Comparison of ENCODE assay signal across 22 mouse cellular contexts in genomic region chr5:102643820-102644219, GRCm38 (mm10).
DNase-seq lines count a peak whose midpoint lies in the region; ATAC-seq and TF ChIP-seq lines count a peak whose summit lies in the region.
"Had no signal": no experiment of that assay in that cellular context is flagged by ENCODE, and none has a peak within 500 bp of the region (broad histone marks: within the 10 kb centered on the region; RNA-seq: fewer than 3 reads in every experiment).

No protein-coding gene starts in this region.

- H3K27ac ChIP-seq in kidney, embryonic 14.5 days (ENCODE audit: low read depth, low read length) = no peak overlapping the region
- peak overlapping the region; percentile 40; the same call in 1 of the 2 replicates for H3K27ac ChIP-seq in testis, adult 2 months (ENCODE audit: control insufficient read depth, insufficient read depth, low read depth, low read length)
- no peak overlapping the region for H3K27ac ChIP-seq in intestine, postnatal 0 days (ENCODE audit: low read depth, low read length)
- H3K27ac ChIP-seq: embryonic facial prominence, embryonic 10.5 days; heart, adult 2 months; hindbrain, embryonic 13.5 days; layer of hippocampus, adult 2 months; limb, embryonic 10.5 days; liver, embryonic 12.5 days; macrophage had no signal

- 69% methylated on average over 4 of the region's 4 CpGs for WGBS in kidney, embryonic 14.5 days
- 59% methylated on average over 4 of the region's 4 CpGs for WGBS in intestine, postnatal 0 days

- H3K9ac ChIP-seq in kidney, embryonic 14.5 days (ENCODE audit: low read depth, low read length) = no peak overlapping the region
- H3K9ac ChIP-seq in intestine, postnatal 0 days (ENCODE audit: low read depth, low read length) = no peak overlapping the region
- H3K9ac ChIP-seq: hindbrain, embryonic 13.5 days; liver, embryonic 12.5 days; lung, embryonic 14.5 days had no signal

- ATAC-seq in kidney, embryonic 14.5 days (ENCODE audit: low FRiP score, low TSS enrichment) = no peak
- ATAC-seq in intestine, postnatal 0 days = peak; percentile 36; the same call in 1 of the 2 replicates
- no peak for ATAC-seq in cerebellum, adult (ENCODE audit: insufficient number of reproducible peaks, low FRiP score, low TSS enrichment)
- ATAC-seq: forebrain, embryonic 16.5 days; liver, embryonic 12.5 days had no signal

- no peak overlapping the region for H3K4me3 ChIP-seq in kidney, embryonic 14.5 days (ENCODE audit: low read length)
- H3K4me3 ChIP-seq in testis, adult 2 months (ENCODE audit: control insufficient read depth, low read depth, low read length) = no peak overlapping the region
- H3K4me3 ChIP-seq in intestine, postnatal 0 days (ENCODE audit: low read depth, low read length) = no peak overlapping the region
- H3K4me3 ChIP-seq: embryonic facial prominence, embryonic 10.5 days; heart, adult 2 months; hindbrain, embryonic 13.5 days; layer of hippocampus, adult 2 months; limb, embryonic 10.5 days; liver, embryonic 12.5 days had no signal

- no peak for TF ChIP-seq POLR2A in testis, adult 2 months (IDR thresholded peaks at IDR 0.05; ENCODE audit: control insufficient read depth, low read depth, low read length)

- H3K9me3 ChIP-seq in kidney, embryonic 14.5 days (ENCODE audit: control insufficient read depth, low read length) = no peaks in the 10 kb centered on the region
- no peaks in the 10 kb centered on the region for H3K9me3 ChIP-seq in intestine, postnatal 0 days (ENCODE audit: control insufficient read depth)
- H3K9me3 ChIP-seq: embryonic facial prominence, embryonic 10.5 days; hindbrain, embryonic 13.5 days; limb, embryonic 10.5 days; liver, embryonic 12.5 days had no signal

- no peak overlapping the region for H3K4me2 ChIP-seq in kidney, embryonic 14.5 days (replicated peaks; ENCODE audit: low read depth, low read length)
- no peak overlapping the region for H3K4me2 ChIP-seq in intestine, postnatal 0 days (replicated peaks; ENCODE audit: low read depth)
- H3K4me2 ChIP-seq: hindbrain, embryonic 13.5 days; liver, embryonic 12.5 days; lung, embryonic 14.5 days; midbrain, embryonic 11.5 days had no signal

- H3K27me3 ChIP-seq in kidney, embryonic 14.5 days (ENCODE audit: control insufficient read depth, insufficient read depth, low read length) = no peaks in the 10 kb centered on the region
- no peaks in the 10 kb centered on the region for H3K27me3 ChIP-seq in testis, adult 2 months (ENCODE audit: control insufficient read depth, insufficient read depth, low read length)
- H3K27me3 ChIP-seq in intestine, postnatal 0 days (replicated peaks; ENCODE audit: control insufficient read depth, insufficient read depth, low read length) = no peaks in the 10 kb centered on the region
- H3K27me3 ChIP-seq: hindbrain, embryonic 13.5 days; liver, embryonic 12.5 days had no signal

- H3K4me1 ChIP-seq in kidney, embryonic 14.5 days (ENCODE audit: control insufficient read depth, insufficient read depth, low read length) = no peaks in the 10 kb centered on the region
- H3K4me1 ChIP-seq in testis, adult 2 months (ENCODE audit: control insufficient read depth, insufficient read depth, low read length) = no peaks in the 10 kb centered on the region
- H3K4me1 ChIP-seq in intestine, postnatal 0 days (replicated peaks; ENCODE audit: control insufficient read depth, insufficient read depth, low read length) = no peaks in the 10 kb centered on the region
- H3K4me1 ChIP-seq: hindbrain, embryonic 13.5 days; liver, embryonic 12.5 days had no signal

- peak; percentile 55 for DNase-seq in kidney, adult 9 months
- DNase-seq in testis, postnatal 10 days (ENCODE audit: low spot score) = no peak
- DNase-seq in adrenal gland, postnatal 25 days = no peak
- DNase-seq: adrenal gland, postnatal 14 days; cerebellum, adult 11 months; cerebellum, adult 9-11 months; gastrocnemius, postnatal 25 days; heart, adult 2 months; lung, embryonic 14.5 days; thymus, postnatal 25 days had no signal

- no peak for TF ChIP-seq CTCF in testis, adult 2 months (IDR thresholded peaks at IDR 0.05; ENCODE audit: control insufficient read depth, insufficient read depth, insufficient replicate concordance, low read depth, low read length)
- peak; percentile 18; the same call in 1 of the 2 replicates for TF ChIP-seq CTCF in intestine, postnatal 0 days (IDR thresholded peaks at IDR 0.05; ENCODE audit: low read depth)

- no peaks in the 10 kb centered on the region for H3K36me3 ChIP-seq in kidney, embryonic 14.5 days (ENCODE audit: control insufficient read depth, insufficient read depth, low read length)
- H3K36me3 ChIP-seq in testis, adult 2 months (ENCODE audit: control insufficient read depth, insufficient read depth, low read length) = no peaks in the 10 kb centered on the region
- no peaks in the 10 kb centered on the region for H3K36me3 ChIP-seq in intestine, postnatal 0 days (ENCODE audit: control insufficient read depth, insufficient read depth)
- H3K36me3 ChIP-seq: embryonic facial prominence, embryonic 10.5 days; hindbrain, embryonic 13.5 days; limb, embryonic 10.5 days; liver, embryonic 12.5 days had no signal
